Mouse (Mus musculus): Measurements from ENCODE around the gene Mob2. TPM values are rescaled to one million over a fixed set of nuclear protein-coding genes. Genes with fewer than 3 reads are reported as not detected.

Gene Mob2
- polyA plus RNA-seq, 1 experiment, result 19.0 TPM

GRCm38 (mm10) chr7:142088886-142089285 lies 28.0 kb upstream of the Mob2 start:
- H3K9ac ChIP-seq (ENCODE audit: low read depth, poor library complexity, severe bottlenecking), result no peak overlapping the region
- TF ChIP-seq CTCF (IDR thresholded peaks at IDR 0.05; ENCODE audit: low read depth, low read length) (no peak), EP300 (IDR thresholded peaks at IDR 0.05; ENCODE audit: insufficient read depth, low read depth, low read length) (no peak), POLR2A (IDR thresholded peaks at IDR 0.05; ENCODE audit: insufficient read depth, low read length) (no peak)
- H3K27me3 ChIP-seq (ENCODE audit: control insufficient read depth, insufficient read depth, low read length, poor library complexity, severe bottlenecking), result 0 out of 2 replicates have a peak, but pooled peaks cover 2% of the 10 kb centered on the region
- no peaks in the 10 kb centered on the region for H3K36me3 ChIP-seq (ENCODE audit: control insufficient read depth, insufficient read depth, low read length, poor library complexity, severe bottlenecking)
- no peak overlapping the region for H3K4me3 ChIP-seq (ENCODE audit: low read depth, low read length)
- no peaks in the 10 kb centered on the region for H3K4me1 ChIP-seq (ENCODE audit: control insufficient read depth, insufficient read depth, low read length)
- no peak overlapping the region for H3K27ac ChIP-seq (ENCODE audit: insufficient read depth, low read length)
- H3K9me3 ChIP-seq (replicated peaks; ENCODE audit: control insufficient read depth, insufficient read depth, low read length, poor library complexity, severe bottlenecking), result no peaks in the 10 kb centered on the region

DNA sequence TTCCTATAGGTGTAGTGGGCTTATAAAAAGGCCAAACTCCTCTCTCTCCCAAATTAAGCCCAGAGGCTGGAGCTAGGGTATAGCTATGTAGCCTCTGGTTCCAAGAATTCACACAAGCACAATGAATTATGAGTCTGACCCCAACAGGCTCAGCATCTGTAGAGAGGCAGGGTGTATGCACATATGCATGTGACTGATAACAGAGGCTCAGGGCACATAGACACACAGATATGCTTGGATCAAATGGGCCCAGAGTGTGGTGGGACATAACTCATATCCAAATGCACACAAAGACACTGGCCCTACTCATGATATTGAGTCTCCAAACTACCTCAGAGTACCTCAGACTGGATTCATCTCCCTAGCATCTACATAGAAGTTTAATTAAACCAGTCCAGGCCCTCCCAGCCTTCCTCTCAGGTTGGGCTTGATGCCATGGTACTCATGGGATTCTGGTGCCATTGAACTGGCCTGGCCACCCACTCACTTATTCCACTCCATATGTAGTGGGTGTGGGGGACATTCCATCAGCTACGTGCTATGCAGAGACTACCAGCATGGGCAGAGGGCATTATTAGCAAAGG lies 26.3 kb upstream of the Mob2 start:
- H3K27ac ChIP-seq (ENCODE audit: insufficient read depth, low read length), result no peak overlapping the region
- 0 out of 2 replicates have a peak, but pooled peaks cover 2% of the 10 kb centered on the region for H3K27me3 ChIP-seq (ENCODE audit: control insufficient read depth, insufficient read depth, low read length, poor library complexity, severe bottlenecking)
- no peaks in the 10 kb centered on the region for H3K36me3 ChIP-seq (ENCODE audit: control insufficient read depth, insufficient read depth, low read length, poor library complexity, severe bottlenecking)
- no peak overlapping the region for H3K4me3 ChIP-seq (ENCODE audit: low read depth, low read length)
- TF ChIP-seq CTCF (IDR thresholded peaks at IDR 0.05; ENCODE audit: low read depth, low read length) (no peak), POLR2A (IDR thresholded peaks at IDR 0.05; ENCODE audit: insufficient read depth, low read length) (no peak), EP300 (IDR thresholded peaks at IDR 0.05; ENCODE audit: insufficient read depth, low read depth, low read length) (no peak)
- no peaks in the 10 kb centered on the region for H3K9me3 ChIP-seq (replicated peaks; ENCODE audit: control insufficient read depth, insufficient read depth, low read length, poor library complexity, severe bottlenecking)
- H3K4me1 ChIP-seq (ENCODE audit: control insufficient read depth, insufficient read depth, low read length), result no peaks in the 10 kb centered on the region
- no peak overlapping the region for H3K9ac ChIP-seq (ENCODE audit: low read depth, poor library complexity, severe bottlenecking)

DNA sequence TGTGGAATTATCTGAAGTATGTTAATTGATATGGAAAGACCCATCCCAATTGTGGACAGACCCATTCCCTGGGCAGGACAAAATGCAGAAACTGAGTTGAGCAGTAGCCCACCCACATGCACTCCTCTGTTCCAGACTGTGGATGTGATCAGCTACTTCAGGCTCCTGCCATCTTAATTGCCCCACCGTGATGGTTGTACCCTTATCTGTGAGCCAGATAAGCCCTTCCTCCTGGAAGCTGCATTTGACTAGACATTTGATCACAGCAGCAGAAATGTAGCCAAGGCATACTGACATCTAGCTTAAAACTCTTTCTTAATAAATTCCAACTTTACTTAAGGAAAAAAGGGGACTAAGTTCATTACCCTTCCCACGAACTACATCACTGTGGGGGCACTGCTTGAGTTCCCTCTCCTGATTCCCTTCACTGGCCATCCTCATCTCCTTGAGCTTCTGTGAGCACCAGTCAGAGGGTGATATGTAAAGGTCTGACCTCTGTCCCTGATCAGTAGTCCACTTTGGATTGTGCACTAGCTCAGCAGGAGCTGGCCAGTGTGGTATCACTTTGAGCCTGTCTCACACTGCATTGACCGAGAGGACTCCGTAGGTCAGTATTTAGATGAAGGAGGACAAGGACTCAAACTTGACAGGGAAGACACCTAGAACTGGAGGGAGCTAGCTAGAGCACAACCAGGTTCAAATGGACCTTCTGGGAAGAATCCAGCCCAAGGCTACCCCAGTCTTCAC lies 25.5 kb upstream of the Mob2 start:
- TF ChIP-seq POLR2A (IDR thresholded peaks at IDR 0.05; ENCODE audit: insufficient read depth, low read length) (no peak), EP300 (IDR thresholded peaks at IDR 0.05; ENCODE audit: insufficient read depth, low read depth, low read length) (no peak), CTCF (IDR thresholded peaks at IDR 0.05; ENCODE audit: low read depth, low read length) (no peak)
- no peaks in the 10 kb centered on the region for H3K9me3 ChIP-seq (replicated peaks; ENCODE audit: control insufficient read depth, insufficient read depth, low read length, poor library complexity, severe bottlenecking)
- no peak overlapping the region for H3K9ac ChIP-seq (ENCODE audit: low read depth, poor library complexity, severe bottlenecking)
- no peaks in the 10 kb centered on the region for H3K4me1 ChIP-seq (ENCODE audit: control insufficient read depth, insufficient read depth, low read length)
- H3K27me3 ChIP-seq (ENCODE audit: control insufficient read depth, insufficient read depth, low read length, poor library complexity, severe bottlenecking), result 0 out of 2 replicates have a peak, but pooled peaks cover 3% of the 10 kb centered on the region
- H3K4me3 ChIP-seq (ENCODE audit: low read depth, low read length), result no peak overlapping the region
- H3K36me3 ChIP-seq (ENCODE audit: control insufficient read depth, insufficient read depth, low read length, poor library complexity, severe bottlenecking), result no peaks in the 10 kb centered on the region
- no peak overlapping the region for H3K27ac ChIP-seq (ENCODE audit: insufficient read depth, low read length)

GRCm38 (mm10) chr7:142084820-142085219 lies 24.0 kb upstream of the Mob2 start:
- Histone ChIP-seq H3K27me3 (ENCODE audit: control insufficient read depth, insufficient read depth, low read length, poor library complexity, severe bottlenecking) (0 out of 2 replicates have a peak, but pooled peaks cover 3% of the 10 kb centered on the region), H3K4me3 (ENCODE audit: low read depth, low read length) (no peak overlapping the region), H3K27ac (ENCODE audit: insufficient read depth, low read length) (no peak overlapping the region), H3K9me3 (replicated peaks; ENCODE audit: control insufficient read depth, insufficient read depth, low read length, poor library complexity, severe bottlenecking) (no peaks in the 10 kb centered on the region), H3K36me3 (ENCODE audit: control insufficient read depth, insufficient read depth, low read length, poor library complexity, severe bottlenecking) (no peaks in the 10 kb centered on the region), H3K4me1 (ENCODE audit: control insufficient read depth, insufficient read depth, low read length) (no peaks in the 10 kb centered on the region), H3K9ac (ENCODE audit: low read depth, poor library complexity, severe bottlenecking) (no peak overlapping the region)
- TF ChIP-seq EP300 (IDR thresholded peaks at IDR 0.05; ENCODE audit: insufficient read depth, low read depth, low read length), result no peak
- no peak for TF ChIP-seq CTCF (IDR thresholded peaks at IDR 0.05; ENCODE audit: low read depth, low read length)
- no peak for TF ChIP-seq POLR2A (IDR thresholded peaks at IDR 0.05; ENCODE audit: insufficient read depth, low read length)

GRCm38 (mm10) chr7:142084395-142084794 lies 23.5 kb upstream of the Mob2 start:
- Histone ChIP-seq H3K36me3 (ENCODE audit: control insufficient read depth, insufficient read depth, low read length, poor library complexity, severe bottlenecking) (no peaks in the 10 kb centered on the region), H3K9ac (ENCODE audit: low read depth, poor library complexity, severe bottlenecking) (no peak overlapping the region)

More at GRCm38 (mm10) chr7:142084395-142084794, 23.5 kb upstream of the Mob2 start:
- H3K27me3 ChIP-seq (ENCODE audit: control insufficient read depth, insufficient read depth, low read length, poor library complexity, severe bottlenecking), result 0 out of 2 replicates have a peak, but pooled peaks cover 3% of the 10 kb centered on the region
- no peak overlapping the region for H3K27ac ChIP-seq (ENCODE audit: insufficient read depth, low read length)
- H3K4me3 ChIP-seq (ENCODE audit: low read depth, low read length), result no peak overlapping the region
- H3K9me3 ChIP-seq (replicated peaks; ENCODE audit: control insufficient read depth, insufficient read depth, low read length, poor library complexity, severe bottlenecking), result no peaks in the 10 kb centered on the region
- H3K4me1 ChIP-seq (ENCODE audit: control insufficient read depth, insufficient read depth, low read length), result no peaks in the 10 kb centered on the region
- TF ChIP-seq EP300 (IDR thresholded peaks at IDR 0.05; ENCODE audit: insufficient read depth, low read depth, low read length) (no peak), CTCF (IDR thresholded peaks at IDR 0.05; ENCODE audit: low read depth, low read length) (peak; percentile 18)
